Mouse (Mus musculus) kidney, embryonic 16.5 days (tissue): ENCODE results near the gene Habp2. TPM values are rescaled to one million over a fixed set of nuclear protein-coding genes. Genes with fewer than 3 reads are reported as not detected.

Experiments used
- ATAC-seq: fragments of 200-750 bp; cut with Nextera tagmentation; 2 replicates; pipeline ENCODE4 v1.8.0; 2017; ENCODE audit warnings: moderate TSS enrichment; ENCODE audit not compliant: low FRiP score, low TSS enrichment
- H3K27ac ChIP-seq: fragments of 300-500 bp; sonication (generic); 2 replicates; pipeline ENCODE4 v1.5.1; 2014; ENCODE audit warnings: low read length
- H3K27me3 ChIP-seq: fragments of 300-500 bp; sonication (generic); 2 replicates; pipeline ENCODE4 v1.6.1; 2014; ENCODE audit warnings: low read length, control low read depth, mixed read lengths; ENCODE audit not compliant: insufficient read depth
- H3K36me3 ChIP-seq: fragments of 300-500 bp; sonication (generic); 2 replicates; pipeline ENCODE4 v1.6.1; 2014; ENCODE audit warnings: low read length, control low read depth, mixed read lengths; ENCODE audit not compliant: insufficient read depth
- H3K4me1 ChIP-seq: fragments of 300-500 bp; sonication (generic); 2 replicates; pipeline ENCODE4 v1.6.1; 2014; ENCODE audit warnings: low read length, control low read depth, mixed read lengths; ENCODE audit not compliant: insufficient read depth
- H3K4me2 ChIP-seq: fragments of 300-500 bp; sonication (generic); replicated peaks from 2 replicates; pipeline ENCODE4 v1.6.1; 2014; ENCODE audit warnings: low read depth, low read length
- H3K4me3 ChIP-seq: fragments of 300-500 bp; sonication (generic); 2 replicates; pipeline ENCODE4 v1.5.1; 2014; ENCODE audit warnings: mild to moderate bottlenecking, low read length
- H3K9ac ChIP-seq: fragments of 300-500 bp; sonication (generic); replicated peaks from 2 replicates; pipeline ENCODE4 v1.6.1; 2014; ENCODE audit warnings: low read length
- H3K9me3 ChIP-seq: fragments of 300-500 bp; sonication (generic); 2 replicates; pipeline ENCODE4 v1.6.1; 2016; ENCODE audit warnings: low read length, control low read depth
- WGBS: fragments of 180-500 bp; shearing (Covaris S2); extraction: QIAGEN DNeasy Blood & Tissue Kit; methylation state at CpG from one replicate; pipeline ENCODE4 v1.1.7; 2014; 5-methylcytosine and 5-hydroxymethylcytosine counted together
- polyA plus RNA-seq: library from polyadenylated mRNA; unstranded; fragments of >200 nt; fragmentation: Nextera tagmentation; extraction: Ambion mirVana; gene quantifications from 2 replicates; pipeline ENCODE4 v1.2.1, GENCODE M21; 2015

Habp2 gene
- polyA plus RNA-seq, 1 experiment from 2014 or later, result 50.5 TPM

- WGBS, result 25% methylated on average over 4 of the region's 4 CpGs
- peak; percentile 46; the same call in 1 of the 2 replicates for ATAC-seq
- Histone ChIP-seq H3K9me3 (no peaks in the 10 kb centered on the region), H3K9ac (0 out of 2 replicates have a peak overlapping the region, but pooled peaks have one; percentile 14), H3K4me3 (no peak overlapping the region), H3K27me3 (no peaks in the 10 kb centered on the region), H3K36me3 (no peaks in the 10 kb centered on the region), H3K4me2 (no peak overlapping the region), H3K27ac (peak overlapping the region; percentile 82), H3K4me1 (peaks cover 11% of the 10 kb centered on the region; the same call in 1 of the 2 replicates)
Measured at GRCm38 (mm10) chr19:56264175-56264574, 22.8 kb upstream of the Habp2 start.

- no peak overlapping the region for H3K4me3 ChIP-seq
- no peaks in the 10 kb centered on the region for H3K27me3 ChIP-seq
- no peaks in the 10 kb centered on the region for H3K9me3 ChIP-seq
- no peak overlapping the region for H3K4me2 ChIP-seq
- H3K36me3 ChIP-seq, result no peaks in the 10 kb centered on the region
- no peak overlapping the region for H3K9ac ChIP-seq
- ATAC-seq, result peak; percentile 50; the same call in 1 of the 2 replicates
- peaks cover 11% of the 10 kb centered on the region; the same call in 1 of the 2 replicates for H3K4me1 ChIP-seq
- 62% methylated on average over 5 of the region's 5 CpGs for WGBS
- H3K27ac ChIP-seq, result peak overlapping the region; percentile 82
Measured at GRCm38 (mm10) chr19:56265149-56265548, 21.8 kb upstream of the Habp2 start.

DNA sequence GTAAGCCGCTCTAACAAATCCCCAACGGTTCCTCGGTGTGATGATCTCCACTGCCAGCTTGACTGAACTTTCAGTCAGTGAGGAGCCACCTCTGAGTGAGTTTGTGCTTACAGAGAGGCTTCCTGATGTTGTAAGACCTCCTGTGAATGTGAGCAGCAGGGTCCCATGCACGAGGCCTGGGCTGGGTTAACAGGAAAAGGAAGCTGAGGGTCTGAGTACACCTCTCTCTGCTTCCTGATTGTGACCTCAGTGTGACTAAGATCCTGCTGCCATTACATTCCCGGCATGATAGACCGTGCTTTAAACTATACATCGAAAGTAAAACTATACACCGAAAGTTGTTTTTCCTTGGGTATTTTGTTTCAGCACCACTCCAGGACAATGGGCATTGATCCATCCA lies 14.9 kb upstream of the Habp2 start:
- Histone ChIP-seq H3K9me3 (no peaks in the 10 kb centered on the region), H3K36me3 (no peaks in the 10 kb centered on the region), H3K27me3 (no peaks in the 10 kb centered on the region), H3K4me3 (no peak overlapping the region), H3K4me1 (0 out of 2 replicates have a peak, but pooled peaks cover 4% of the 10 kb centered on the region), H3K9ac (no peak overlapping the region), H3K27ac (no peak overlapping the region), H3K4me2 (no peak overlapping the region)
- WGBS, result 64% methylated on average over 8 of the region's 8 CpGs
- ATAC-seq, result no peak

DNA sequence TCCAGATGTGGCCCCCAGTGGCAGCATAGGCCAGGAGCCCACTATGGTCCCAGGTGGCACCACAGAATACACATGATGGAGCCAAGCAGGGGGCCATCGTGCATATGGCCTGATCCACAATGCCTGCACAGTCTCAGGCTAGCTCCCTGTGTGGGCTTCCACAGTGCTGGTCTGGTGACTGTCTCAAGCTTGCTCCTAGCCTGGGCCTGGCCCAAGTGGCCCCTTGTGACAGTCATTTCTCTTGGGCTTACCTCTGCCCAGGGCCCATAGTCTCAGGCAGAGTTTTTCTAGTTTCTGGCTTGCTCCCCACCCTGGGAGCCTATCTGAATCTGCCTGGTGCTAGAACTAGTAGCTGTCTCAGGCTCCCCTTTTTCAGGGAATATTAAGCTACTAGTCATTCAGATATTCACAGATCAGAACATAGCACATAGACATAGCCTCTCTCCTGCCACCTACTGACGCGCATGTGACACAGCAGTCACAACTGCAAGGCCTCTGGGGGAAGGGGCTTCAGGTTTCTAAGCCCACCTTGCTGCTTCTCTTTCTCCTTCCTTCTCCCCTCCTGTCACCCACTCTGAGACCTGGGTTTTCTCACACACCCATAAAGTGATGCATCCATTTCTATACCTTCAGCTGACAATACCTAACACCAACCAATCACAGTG lies 9.7 kb upstream of the Habp2 start:
- H3K27me3 ChIP-seq, result no peaks in the 10 kb centered on the region
- no peak overlapping the region for H3K4me2 ChIP-seq
- H3K27ac ChIP-seq, result no peak overlapping the region
- H3K4me3 ChIP-seq, result no peak overlapping the region
- 0 out of 2 replicates have a peak, but pooled peaks have one; percentile 13 for ATAC-seq
- WGBS, result 57% methylated on average over 3 of the region's 3 CpGs
- no peaks in the 10 kb centered on the region for H3K36me3 ChIP-seq
- H3K9me3 ChIP-seq, result no peaks in the 10 kb centered on the region
- no peak overlapping the region for H3K9ac ChIP-seq
- 0 out of 2 replicates have a peak, but pooled peaks cover 4% of the 10 kb centered on the region for H3K4me1 ChIP-seq

GRCm38 (mm10) chr19:56277951-56278350 lies 9.0 kb upstream of the Habp2 start:
- Histone ChIP-seq H3K4me1 (0 out of 2 replicates have a peak, but pooled peaks cover 4% of the 10 kb centered on the region), H3K36me3 (no peaks in the 10 kb centered on the region), H3K4me2 (no peak overlapping the region), H3K27me3 (no peaks in the 10 kb centered on the region), H3K4me3 (no peak overlapping the region), H3K9me3 (no peaks in the 10 kb centered on the region), H3K27ac (no peak overlapping the region), H3K9ac (no peak overlapping the region)
- WGBS, result 74% methylated on average over 4 of the region's 4 CpGs
- no peak for ATAC-seq

GRCm38 (mm10) chr19:56278366-56278765 lies 8.6 kb upstream of the Habp2 start:
- Histone ChIP-seq H3K27me3 (no peaks in the 10 kb centered on the region), H3K4me2 (no peak overlapping the region), H3K9me3 (no peaks in the 10 kb centered on the region), H3K4me1 (0 out of 2 replicates have a peak, but pooled peaks cover 4% of the 10 kb centered on the region), H3K27ac (no peak overlapping the region), H3K9ac (no peak overlapping the region), H3K36me3 (no peaks in the 10 kb centered on the region), H3K4me3 (no peak overlapping the region)
- ATAC-seq, result no peak
- WGBS, result 78% methylated on average over 11 of the region's 11 CpGs

GRCm38 (mm10) chr19:56285222-56285621 lies 1.7 kb upstream of the Habp2 start:
- Histone ChIP-seq H3K27ac (no peak overlapping the region), H3K4me3 (no peak overlapping the region), H3K27me3 (no peaks in the 10 kb centered on the region), H3K4me1 (peaks cover 10% of the 10 kb centered on the region; the same call in 1 of the 2 replicates), H3K9ac (no peak overlapping the region), H3K9me3 (no peaks in the 10 kb centered on the region), H3K36me3 (no peaks in the 10 kb centered on the region), H3K4me2 (no peak overlapping the region)
- no peak for ATAC-seq
- 68% methylated on average over 4 of the region's 4 CpGs for WGBS

DNA sequence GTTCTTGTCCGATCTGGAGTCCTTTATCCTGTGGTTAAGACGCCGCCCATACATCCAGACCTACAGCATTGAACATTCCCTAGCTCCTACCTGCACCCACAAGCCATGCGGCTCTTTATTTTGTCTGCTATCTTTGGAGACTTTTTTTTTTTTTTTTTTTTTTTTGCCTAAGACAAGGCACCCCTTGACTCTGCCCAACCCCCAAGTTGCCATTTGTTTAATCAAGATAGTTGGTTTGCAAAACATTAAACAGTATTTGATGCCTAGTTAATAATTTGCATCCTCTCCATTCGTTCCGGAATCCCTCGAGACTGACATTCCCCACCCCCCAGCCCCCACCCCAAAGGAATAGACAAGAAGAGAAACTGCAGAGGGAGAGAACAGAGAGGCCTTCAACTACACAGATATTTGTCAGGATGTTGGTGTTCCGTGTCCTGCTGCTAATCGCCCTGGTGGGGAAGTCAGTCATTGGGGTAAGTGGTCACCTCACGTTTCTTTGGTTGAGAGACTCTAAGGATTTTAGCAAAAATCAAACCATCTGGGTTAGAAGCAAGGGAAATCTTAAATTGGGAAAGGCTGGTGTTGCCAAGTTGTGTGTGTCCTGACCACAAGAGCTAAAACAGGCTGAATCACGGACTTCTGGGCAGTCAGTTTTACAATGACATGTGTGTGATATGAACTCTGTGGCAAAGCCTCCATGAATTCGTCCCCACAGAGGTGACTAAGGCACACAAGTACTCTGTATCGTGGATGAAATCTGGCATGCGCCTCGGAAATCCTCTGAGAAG lies 837 bp downstream of the Habp2 start:
- H3K9ac ChIP-seq, result peak overlapping the region; percentile 39

DNA sequence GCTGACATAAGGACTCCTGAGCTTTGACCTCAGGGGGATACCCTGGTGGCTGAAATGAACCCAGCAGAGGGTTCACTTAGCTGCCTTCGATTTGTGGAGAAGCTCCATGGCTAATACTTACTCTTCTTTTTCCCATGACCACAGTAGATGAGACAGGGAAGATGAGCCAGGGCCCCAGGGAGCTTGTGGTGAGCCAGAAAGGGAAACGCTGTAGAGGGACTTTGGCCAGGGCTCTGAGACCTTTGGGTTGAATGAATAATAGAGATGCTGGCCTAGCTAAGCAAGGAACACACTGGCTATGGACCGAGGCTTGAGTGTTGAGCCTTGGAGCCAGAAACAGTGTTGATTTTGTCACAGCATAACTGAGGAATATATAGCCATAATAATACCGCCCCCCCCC lies 1.5 kb downstream of the Habp2 start:
- Histone ChIP-seq H3K9me3 (no peaks in the 10 kb centered on the region), H3K36me3 (no peaks in the 10 kb centered on the region), H3K27ac (peak overlapping the region; percentile 89), H3K27me3 (no peaks in the 10 kb centered on the region), H3K4me2 (peak overlapping the region; percentile 42), H3K4me3 (peak overlapping the region; percentile 22; the same call in 1 of the 2 replicates), H3K4me1 (peaks cover 24% of the 10 kb centered on the region; the same call in 1 of the 2 replicates), H3K9ac (peak overlapping the region; percentile 39)
- ATAC-seq, result 0 out of 2 replicates have a peak, but pooled peaks have one; percentile 32
- 70% methylated on average over 4 of the region's 4 CpGs for WGBS

More for the DNA sequence above, 837 bp downstream of the Habp2 start:
- no peaks in the 10 kb centered on the region for H3K27me3 ChIP-seq
- 0 out of 2 replicates have a peak, but pooled peaks have one; percentile 24 for ATAC-seq
- H3K4me2 ChIP-seq, result peak overlapping the region; percentile 42
- H3K36me3 ChIP-seq, result no peaks in the 10 kb centered on the region
- no peaks in the 10 kb centered on the region for H3K9me3 ChIP-seq
- peak overlapping the region; percentile 22; the same call in 1 of the 2 replicates for H3K4me3 ChIP-seq
- 66% methylated on average over 15 of the region's 15 CpGs for WGBS
- peak overlapping the region; percentile 89 for H3K27ac ChIP-seq
- H3K4me1 ChIP-seq, result peaks cover 24% of the 10 kb centered on the region; the same call in 1 of the 2 replicates
